In the genomic region with DNA sequence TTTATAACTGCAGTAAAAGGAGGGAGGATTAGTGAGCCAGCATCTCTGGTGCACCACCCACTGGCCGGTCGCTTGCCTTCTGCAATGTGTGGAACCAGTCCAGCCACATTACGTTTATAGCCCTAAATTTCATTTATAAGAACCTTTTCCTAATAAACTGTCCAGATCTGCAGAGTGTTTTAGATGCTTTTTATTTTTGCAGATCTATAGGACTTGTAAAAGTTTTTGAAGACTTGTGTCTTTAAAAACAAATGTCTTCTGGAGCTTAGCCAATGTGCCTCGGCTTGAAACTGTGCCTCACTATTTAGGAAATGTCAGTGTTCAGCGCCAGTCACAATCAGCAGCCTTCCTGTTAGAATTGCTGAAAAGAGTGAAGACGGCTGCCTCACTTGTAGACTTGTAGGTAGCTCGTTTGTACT, we compare ENCODE assay signal across 13 mouse cellular contexts.
A peak's percentile ranks its signal among the peaks of the same experiment; 100 is the strongest.
DNase-seq lines count a peak whose midpoint lies in the region; ATAC-seq lines count a peak whose summit lies in the region.
"Had no signal": no experiment of that assay in that cellular context is flagged by ENCODE, and none has a peak within 500 bp of the region (broad histone marks: within the 10 kb centered on the region; RNA-seq: fewer than 3 reads in every experiment).

No protein-coding gene starts in this region.

- peak; percentile 42 for DNase-seq in cerebellum, adult 11-12 months
- DNase-seq in cerebellum, adult 8-10 months = no peak
- DNase-seq in heart, adult 8-10 months (ENCODE audit: low spot score) = peak; percentile 42
- no peak for DNase-seq in lung, adult 18-20 months
- DNase-seq in urinary bladder, postnatal 25 days (ENCODE audit: low spot score) = no peak
- DNase-seq: gastrocnemius, postnatal 25 days had no signal

- H3K4me1 ChIP-seq in heart, embryonic 12.5 days (replicated peaks) = peaks cover 48% of the 10 kb centered on the region
- H3K4me1 ChIP-seq in lung, embryonic 16.5 days (replicated peaks; ENCODE audit: control insufficient read depth, insufficient read depth, low read length) = peaks cover 33% of the 10 kb centered on the region
- H3K4me1 ChIP-seq in stomach, embryonic 16.5 days (ENCODE audit: control insufficient read depth, insufficient read depth, low read length) = peaks cover 37% of the 10 kb centered on the region

- no peaks in the 10 kb centered on the region for H3K36me3 ChIP-seq in heart, embryonic 12.5 days
- no peaks in the 10 kb centered on the region for H3K36me3 ChIP-seq in lung, embryonic 16.5 days (ENCODE audit: control insufficient read depth, insufficient read depth, low read length)
- H3K36me3 ChIP-seq in stomach, embryonic 16.5 days (ENCODE audit: control insufficient read depth, insufficient read depth, low read length) = no peaks in the 10 kb centered on the region
- H3K36me3 ChIP-seq: hindbrain, embryonic 10.5 days; midbrain, embryonic 13.5 days; neural tube, embryonic 12.5 days had no signal

- no peak for ATAC-seq in heart, embryonic 12.5 days (ENCODE audit: insufficient number of reproducible peaks, low FRiP score)
- no peak for ATAC-seq in lung, embryonic 16.5 days (ENCODE audit: low read depth)
- no peak for ATAC-seq in stomach, embryonic 16.5 days (ENCODE audit: insufficient read depth, low FRiP score)
- ATAC-seq: forebrain, embryonic 13.5 days; midbrain, embryonic 13.5 days had no signal

- H3K27me3 ChIP-seq in heart, embryonic 12.5 days (replicated peaks) = no peaks in the 10 kb centered on the region
- H3K27me3 ChIP-seq in lung, embryonic 16.5 days (ENCODE audit: control insufficient read depth, insufficient read depth, low read depth, low read length) = no peaks in the 10 kb centered on the region
- no peaks in the 10 kb centered on the region for H3K27me3 ChIP-seq in stomach, embryonic 16.5 days (ENCODE audit: control insufficient read depth, insufficient read depth, low read length)
- H3K27me3 ChIP-seq: forebrain, embryonic 13.5 days; midbrain, embryonic 13.5 days; neural tube, embryonic 12.5 days had no signal

- no peak overlapping the region for H3K27ac ChIP-seq in heart, embryonic 12.5 days (ENCODE audit: poor library complexity, severe bottlenecking)
- peak overlapping the region; percentile 31 for H3K27ac ChIP-seq in lung, embryonic 16.5 days (ENCODE audit: low read length)
- H3K27ac ChIP-seq in stomach, embryonic 16.5 days (ENCODE audit: low read length) = peak overlapping the region; percentile 28; the same call in 1 of the 2 replicates
- H3K27ac ChIP-seq: forebrain, embryonic 13.5 days; hindbrain, embryonic 10.5 days; midbrain, embryonic 13.5 days; neural tube, embryonic 12.5 days had no signal

- no peak overlapping the region for H3K4me3 ChIP-seq in heart, embryonic 12.5 days
- no peak overlapping the region for H3K4me3 ChIP-seq in lung, embryonic 16.5 days (ENCODE audit: low read length)
- no peak overlapping the region for H3K4me3 ChIP-seq in stomach, embryonic 16.5 days (replicated peaks; ENCODE audit: low read length)
- H3K4me3 ChIP-seq: forebrain, embryonic 13.5 days; hindbrain, embryonic 10.5 days; midbrain, embryonic 13.5 days; neural tube, embryonic 12.5 days had no signal

- no peak overlapping the region for H3K9ac ChIP-seq in heart, embryonic 12.5 days
- H3K9ac ChIP-seq in lung, embryonic 16.5 days (ENCODE audit: low read length) = no peak overlapping the region
- no peak overlapping the region for H3K9ac ChIP-seq in stomach, embryonic 16.5 days (ENCODE audit: low read length)
- H3K9ac ChIP-seq: forebrain, embryonic 13.5 days; midbrain, embryonic 13.5 days; neural tube, embryonic 12.5 days had no signal

- no peak overlapping the region for H3K4me2 ChIP-seq in heart, embryonic 12.5 days
- no peak overlapping the region for H3K4me2 ChIP-seq in lung, embryonic 16.5 days (ENCODE audit: low read depth, low read length)
- no peak overlapping the region for H3K4me2 ChIP-seq in stomach, embryonic 16.5 days (ENCODE audit: low read depth, low read length)
- H3K4me2 ChIP-seq: forebrain, embryonic 13.5 days; midbrain, embryonic 13.5 days; neural tube, embryonic 12.5 days had no signal

- 55% methylated on average over 7 of the region's 7 CpGs for WGBS in heart, embryonic 12.5 days
- 41% methylated on average over 7 of the region's 7 CpGs for WGBS in lung, embryonic 16.5 days
- 34% methylated on average over 7 of the region's 7 CpGs for WGBS in stomach, embryonic 16.5 days

- no peaks in the 10 kb centered on the region for H3K9me3 ChIP-seq in heart, embryonic 12.5 days (replicated peaks)
- no peaks in the 10 kb centered on the region for H3K9me3 ChIP-seq in lung, embryonic 16.5 days (ENCODE audit: control insufficient read depth, low read length)
- H3K9me3 ChIP-seq in stomach, embryonic 16.5 days (replicated peaks; ENCODE audit: control insufficient read depth, low read length) = no peaks in the 10 kb centered on the region
- H3K9me3 ChIP-seq: forebrain, embryonic 13.5 days; hindbrain, embryonic 10.5 days; midbrain, embryonic 13.5 days; neural tube, embryonic 12.5 days had no signal

Comparison
In these comparisons a context has a peak if more than half of its experiments do, and no peak if none do; other contexts are left out.
1. DNase-seq: peak in cerebellum, adult 11-12 months (single experiment) and heart, adult 8-10 months (single experiment); none in cerebellum, adult 8-10 months (single experiment), lung, adult 18-20 months (0 of 2) and urinary bladder, postnatal 25 days (single experiment).